Mouse (Mus musculus) olfactory bulb, adult 2 months (tissue): Measurements from ENCODE around the gene Gsg1.

ENCODE experiments used
- CTCF ChIP-seq: fragments of 200-500 bp; IDR thresholded peaks from 2 replicates; pipeline ENCODE4 v1.5.1; 2012; ENCODE audit warnings: low read depth, mild to moderate bottlenecking, low read length, moderate library complexity; ENCODE audit not compliant: insufficient read depth
- POLR2A ChIP-seq: fragments of 200-500 bp; IDR thresholded peaks from 2 replicates; pipeline ENCODE4 v1.6.1; 2012; ENCODE audit warnings: mild to moderate bottlenecking, low read depth, low read length, moderate library complexity; ENCODE audit not compliant: insufficient read depth

DNA sequence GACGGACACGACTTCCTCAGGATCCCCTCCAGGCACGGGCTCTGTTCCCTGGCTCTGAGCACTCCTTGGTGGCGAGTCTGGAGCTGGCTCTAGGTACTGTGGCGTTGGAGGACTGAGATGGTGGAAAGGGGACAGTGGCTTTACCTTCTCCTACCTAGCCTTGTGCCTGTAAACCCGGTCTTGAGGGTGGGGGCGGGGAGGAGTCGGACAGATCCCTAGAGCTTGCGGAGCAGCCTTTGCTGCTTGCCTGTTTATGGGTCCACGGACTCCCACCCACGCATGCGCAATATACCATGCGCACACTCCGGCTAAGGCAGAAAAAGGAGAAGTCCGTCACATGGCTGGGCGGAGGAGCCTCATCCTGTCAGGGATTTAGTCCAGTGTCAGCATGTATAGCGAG lies 42.1 kb upstream of the Gsg1 start:
- TF ChIP-seq CTCF (no peak), POLR2A (no peak)
